19 mouse cellular contexts compared by ENCODE assay signal in genomic region chr10:102622583-102623008, GRCm38 (mm10).
DNase-seq lines count a peak whose midpoint lies in the region; ATAC-seq and TF ChIP-seq lines count a peak whose summit lies in the region.
"Had no signal": no experiment of that assay in that cellular context is flagged by ENCODE, and none has a peak within 500 bp of the region (broad histone marks: within the 10 kb centered on the region; RNA-seq: fewer than 3 reads in every experiment).

No protein-coding gene starts in this region.

- H3K27ac ChIP-seq in midbrain, postnatal 0 days (ENCODE audit: low read depth, low read length), result no peak overlapping the region
- no peak overlapping the region for H3K27ac ChIP-seq in midbrain, embryonic 14.5 days (replicated peaks; ENCODE audit: low read depth, low read length)
- peak overlapping the region; percentile 76; the same call in 1 of the 2 replicates for H3K27ac ChIP-seq in embryonic fibroblast, embryonic 13.5 days (ENCODE audit: insufficient read depth, low read length)
- H3K27ac ChIP-seq in limb, embryonic 10.5 days, result no peak overlapping the region
- H3K27ac ChIP-seq: hindbrain, embryonic 14.5 days; limb, embryonic 15.5 days; stomach, embryonic 15.5 days had no signal

- DNase-seq in frontal cortex, postnatal 36 days (ENCODE audit: low spot score in 2 of 2), result peak; percentile 2 to 6
- no peak for DNase-seq in frontal cortex, postnatal 25 days (ENCODE audit: low spot score in 2 of 2)
- DNase-seq in midbrain, postnatal 0 days (ENCODE audit: low spot score), result no peak
- no peak for DNase-seq in midbrain, embryonic 14.5 days
- DNase-seq in telencephalon, adult 2 months (ENCODE audit: low read depth, low spot score), result peak; percentile 47
- DNase-seq in limb, embryonic 10.5 days (ENCODE audit: low spot score), result no peak
- no peak for DNase-seq in cerebellum, postnatal 25 days
- DNase-seq: cerebellum, adult 11-12 months; embryo, embryonic 11 days; kidney, adult 11 months; lung, embryonic 14.5 days; thymus, postnatal 4 days had no signal

- no peaks in the 10 kb centered on the region for H3K4me1 ChIP-seq in midbrain, postnatal 0 days (ENCODE audit: insufficient read depth, low read length)
- no peaks in the 10 kb centered on the region for H3K4me1 ChIP-seq in midbrain, embryonic 14.5 days (ENCODE audit: control insufficient read depth, insufficient read depth, low read length)
- H3K4me1 ChIP-seq in embryonic fibroblast, embryonic 13.5 days (ENCODE audit: control insufficient read depth, insufficient read depth, low read length), result no peaks in the 10 kb centered on the region
- H3K4me1 ChIP-seq in limb, embryonic 10.5 days, result no peaks in the 10 kb centered on the region
- H3K4me1 ChIP-seq: heart, embryonic 12.5 days; limb, embryonic 15.5 days; megakaryocyte, embryonic 14.5 days; stomach, embryonic 15.5 days had no signal

- no peaks in the 10 kb centered on the region for H3K9me3 ChIP-seq in midbrain, postnatal 0 days (ENCODE audit: low read length)
- no peaks in the 10 kb centered on the region for H3K9me3 ChIP-seq in midbrain, embryonic 14.5 days (ENCODE audit: control insufficient read depth, low read length)
- no peaks in the 10 kb centered on the region for H3K9me3 ChIP-seq in limb, embryonic 10.5 days (replicated peaks)
- H3K9me3 ChIP-seq: G1E; heart, embryonic 12.5 days; limb, embryonic 15.5 days; megakaryocyte, embryonic 14.5 days; stomach, embryonic 15.5 days had no signal

- H3K36me3 ChIP-seq in midbrain, postnatal 0 days (ENCODE audit: insufficient read depth, low read length), result no peaks in the 10 kb centered on the region
- no peaks in the 10 kb centered on the region for H3K36me3 ChIP-seq in midbrain, embryonic 14.5 days (ENCODE audit: control insufficient read depth, insufficient read depth, low read length)
- no peaks in the 10 kb centered on the region for H3K36me3 ChIP-seq in limb, embryonic 10.5 days
- H3K36me3 ChIP-seq: G1E; heart, embryonic 12.5 days; limb, embryonic 15.5 days; stomach, embryonic 15.5 days had no signal

- ATAC-seq in midbrain, postnatal 0 days (ENCODE audit: low FRiP score), result no peak
- no peak for ATAC-seq in midbrain, embryonic 14.5 days (ENCODE audit: low FRiP score, low TSS enrichment)

- WGBS in midbrain, postnatal 0 days, result 74% methylated on average over 2 of the region's 2 CpGs
- WGBS in midbrain, embryonic 14.5 days, result 79% methylated on average over 2 of the region's 2 CpGs
- WGBS in limb, embryonic 10.5 days, result 81% methylated on average over 2 of the region's 2 CpGs

- no peak overlapping the region for H3K4me3 ChIP-seq in midbrain, postnatal 0 days (ENCODE audit: low read depth, low read length)
- no peak overlapping the region for H3K4me3 ChIP-seq in midbrain, embryonic 14.5 days (replicated peaks; ENCODE audit: low read depth, low read length)
- H3K4me3 ChIP-seq in embryonic fibroblast, embryonic 13.5 days (ENCODE audit: insufficient read depth, low read length), result no peak overlapping the region
- no peak overlapping the region for H3K4me3 ChIP-seq in limb, embryonic 10.5 days
- H3K4me3 ChIP-seq: heart, embryonic 12.5 days; limb, embryonic 15.5 days; megakaryocyte, embryonic 14.5 days; stomach, embryonic 15.5 days had no signal

- no peak for TF ChIP-seq POLR2A in embryonic fibroblast, embryonic 13.5 days (IDR thresholded peaks at IDR 0.05; ENCODE audit: low read depth, low read length)

- no peak overlapping the region for H3K4me2 ChIP-seq in midbrain, postnatal 0 days (ENCODE audit: low read depth, low read length, poor library complexity, severe bottlenecking)
- H3K4me2 ChIP-seq in midbrain, embryonic 14.5 days (ENCODE audit: low read length), result no peak overlapping the region
- H3K4me2 ChIP-seq: heart, embryonic 12.5 days; hindbrain, embryonic 14.5 days; limb, embryonic 15.5 days; lung, embryonic 14.5 days; stomach, embryonic 15.5 days had no signal

- H3K9ac ChIP-seq in midbrain, postnatal 0 days (replicated peaks; ENCODE audit: low read length, poor library complexity, severe bottlenecking), result no peak overlapping the region
- H3K9ac ChIP-seq in midbrain, embryonic 14.5 days (replicated peaks; ENCODE audit: low read length), result no peak overlapping the region
- H3K9ac ChIP-seq: heart, embryonic 12.5 days; hindbrain, embryonic 14.5 days; limb, embryonic 15.5 days; lung, embryonic 14.5 days; stomach, embryonic 15.5 days had no signal

- no peaks in the 10 kb centered on the region for H3K27me3 ChIP-seq in midbrain, postnatal 0 days (ENCODE audit: insufficient read depth, low read length)
- H3K27me3 ChIP-seq in midbrain, embryonic 14.5 days (ENCODE audit: control insufficient read depth, insufficient read depth, low read length), result no peaks in the 10 kb centered on the region
- H3K27me3 ChIP-seq in limb, embryonic 10.5 days (ENCODE audit: low read depth, poor library complexity, severe bottlenecking), result no peaks in the 10 kb centered on the region
- H3K27me3 ChIP-seq: heart, embryonic 12.5 days; limb, embryonic 15.5 days; megakaryocyte, embryonic 14.5 days; stomach, embryonic 15.5 days had no signal

- peak; percentile 36 for TF ChIP-seq CTCF in midbrain, postnatal 0 days (IDR thresholded peaks at IDR 0.05)
- TF ChIP-seq CTCF in embryonic fibroblast, embryonic 13.5 days (IDR thresholded peaks at IDR 0.05; ENCODE audit: borderline replicate concordance, insufficient read depth, low read length), result no peak

Comparison
In these comparisons a context has a peak if more than half of its experiments do, and no peak if none do; other contexts are left out.
1. DNase-seq: peak in frontal cortex, postnatal 36 days (2 of 2) and telencephalon, adult 2 months (single experiment); none in frontal cortex, postnatal 25 days (0 of 2), midbrain, postnatal 0 days (single experiment), midbrain, embryonic 14.5 days (single experiment), limb, embryonic 10.5 days (single experiment) and cerebellum, postnatal 25 days (0 of 2).